Mouse (Mus musculus): ENCODE data around the gene Jun.

Gene Jun

GRCm38 (mm10) chr4:95074319-95074718 is 22.3 kb upstream of the Jun start:
- DNase-seq (ENCODE audit: low read depth, low spot score) = no peak

DNA sequence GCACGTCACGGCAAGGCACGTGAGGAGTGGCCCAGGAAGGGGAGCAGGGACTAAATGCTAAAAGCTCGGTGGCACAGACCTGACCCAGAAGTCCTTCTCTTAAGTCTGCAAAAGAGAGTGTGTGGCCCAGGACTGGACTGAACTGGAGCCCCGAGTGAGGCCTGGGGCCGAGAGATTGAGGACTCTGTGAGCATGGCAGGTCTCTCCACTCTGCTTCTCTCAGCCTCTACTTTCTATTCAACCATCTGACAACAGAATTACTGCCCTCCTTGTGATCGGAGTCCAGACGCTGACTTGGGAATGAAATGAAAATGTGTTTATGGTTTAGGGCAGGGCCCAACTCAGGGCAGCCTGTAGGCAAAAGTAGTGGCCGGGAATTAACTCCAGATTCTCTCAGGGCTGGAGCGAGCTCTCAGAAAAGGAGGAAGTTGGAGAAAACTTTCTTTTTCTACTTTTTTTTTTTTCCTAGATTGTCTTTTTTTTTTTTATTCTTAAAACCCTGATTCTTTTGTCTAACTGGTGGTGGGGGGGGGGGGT is 21.3 kb upstream of the Jun start:
- DNase-seq (ENCODE audit: low read depth, low spot score) = no peak

DNA sequence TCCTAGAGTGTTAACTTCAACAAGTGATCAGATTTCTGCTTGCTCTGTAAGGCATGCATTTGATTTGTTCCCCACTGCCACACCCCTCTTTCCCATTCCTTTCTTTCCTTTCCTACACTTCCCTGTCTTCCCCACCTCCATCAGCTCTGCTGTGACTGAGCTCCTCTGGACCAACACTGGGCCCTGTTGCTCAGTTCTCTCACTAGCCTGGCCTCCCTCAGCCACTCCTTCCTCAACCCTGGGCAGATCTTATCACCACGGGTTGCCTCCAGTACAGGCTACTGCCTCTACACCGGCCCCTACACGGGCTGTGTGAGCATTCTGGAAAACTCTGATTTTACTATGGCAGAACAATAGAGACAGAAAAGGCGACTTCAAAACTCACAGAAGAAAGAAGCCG is 18.4 kb upstream of the Jun start:
- no peak for DNase-seq (ENCODE audit: low read depth, low spot score)

DNA sequence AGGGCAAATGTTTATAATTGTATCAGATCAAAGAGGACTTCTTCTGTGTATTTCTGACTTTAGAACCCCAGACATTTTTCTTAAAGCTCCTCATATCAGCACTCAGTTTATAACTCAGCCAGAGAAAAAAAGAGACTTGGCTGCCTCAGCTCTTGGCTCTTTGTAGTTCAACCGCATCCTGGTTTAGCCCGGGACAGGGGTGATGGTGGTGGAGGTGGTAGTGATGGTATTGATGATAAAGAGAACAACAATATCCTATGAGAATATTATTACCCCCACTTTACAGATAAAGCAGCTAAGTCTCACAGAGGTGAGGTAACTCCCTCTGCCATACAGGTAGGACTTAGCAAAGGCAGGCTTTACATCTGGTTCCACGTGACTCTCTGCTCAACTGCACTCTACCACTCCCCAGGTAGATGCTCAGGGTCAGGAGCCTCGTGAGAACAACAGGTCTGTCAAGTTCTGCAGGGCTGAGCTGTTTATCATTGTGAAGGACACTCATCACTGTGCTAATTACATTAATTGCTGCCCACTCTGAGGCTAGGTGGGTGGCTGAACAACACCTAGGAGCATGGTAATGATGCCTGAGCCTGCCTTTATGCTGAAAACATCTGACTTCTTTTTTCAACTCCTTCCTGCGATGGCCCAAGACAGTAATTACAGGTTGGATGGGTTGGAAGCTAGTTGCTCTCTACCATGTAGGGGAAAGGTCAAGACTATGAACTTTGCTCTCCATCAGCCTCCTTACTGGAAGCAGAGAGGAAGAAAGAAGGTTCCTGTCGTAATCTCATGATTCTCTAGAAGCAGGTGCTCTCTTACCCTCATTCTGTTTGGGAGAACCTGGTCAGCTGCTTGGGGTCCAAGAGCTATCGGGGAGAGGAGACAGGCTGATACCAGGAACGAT is 16.3 kb upstream of the Jun start:
- DNase-seq (ENCODE audit: low read depth, low spot score) = no peak

GRCm38 (mm10) chr4:95063609-95064210 is 11.7 kb upstream of the Jun start:
- DNase-seq (ENCODE audit: low read depth, low spot score) = peak; percentile 27

- DNase-seq (ENCODE audit: low read depth, low spot score) = no peak
Measured at GRCm38 (mm10) chr4:95062873-95063272, 10.9 kb upstream of the Jun start.

- DNase-seq (ENCODE audit: low read depth, low spot score) = no peak
Measured at GRCm38 (mm10) chr4:95057264-95057663, 5.2 kb upstream of the Jun start.

- DNase-seq (ENCODE audit: low read depth, low spot score) = no peak
Measured at GRCm38 (mm10) chr4:95055276-95055675, 3.3 kb upstream of the Jun start.

GRCm38 (mm10) chr4:95054336-95054735 is 2.3 kb upstream of the Jun start:
- DNase-seq (ENCODE audit: low read depth, low spot score) = no peak

GRCm38 (mm10) chr4:95053791-95054117 is 1.7 kb upstream of the Jun start:
- peak; percentile 21 for DNase-seq (ENCODE audit: low read depth, low spot score)

DNA sequence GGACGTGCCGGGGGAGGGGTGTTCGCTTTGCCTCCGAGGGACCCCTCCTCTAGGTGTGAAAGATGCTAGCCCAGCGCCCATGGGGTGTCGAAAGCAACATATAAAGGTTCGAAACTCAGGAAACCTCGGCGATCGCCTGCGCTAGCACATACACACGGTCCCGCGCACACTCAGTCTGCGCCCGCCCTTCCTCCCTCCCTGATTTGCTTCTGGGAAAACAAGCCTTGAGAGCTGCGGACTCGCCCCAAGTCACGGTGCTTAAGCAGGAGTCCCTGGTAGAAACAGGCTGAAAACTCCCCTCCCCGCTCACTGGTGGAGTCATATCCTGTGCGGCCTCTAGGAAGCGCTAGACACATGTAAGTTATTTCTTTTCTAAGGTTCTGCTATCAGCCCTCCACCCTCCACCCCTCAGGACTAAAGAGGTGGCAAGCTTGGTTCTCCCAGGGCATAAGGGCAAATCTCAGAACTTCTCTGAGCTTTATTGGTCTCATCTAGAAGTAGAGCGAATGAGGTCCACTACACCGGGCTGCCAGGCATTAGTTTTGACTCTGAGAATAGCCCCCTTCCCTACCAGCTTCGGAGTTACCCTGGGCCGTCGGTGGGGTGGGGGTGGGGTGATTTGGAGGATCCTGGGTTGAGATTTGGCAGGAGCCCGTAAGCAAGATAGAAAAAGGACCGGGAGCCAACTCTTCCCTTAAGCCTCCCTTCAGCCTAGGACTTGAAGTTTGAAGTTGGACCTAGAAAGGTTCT is 1.2 kb upstream of the Jun start:
- DNase-seq (ENCODE audit: low read depth, low spot score) = peak; percentile 92

DNA sequence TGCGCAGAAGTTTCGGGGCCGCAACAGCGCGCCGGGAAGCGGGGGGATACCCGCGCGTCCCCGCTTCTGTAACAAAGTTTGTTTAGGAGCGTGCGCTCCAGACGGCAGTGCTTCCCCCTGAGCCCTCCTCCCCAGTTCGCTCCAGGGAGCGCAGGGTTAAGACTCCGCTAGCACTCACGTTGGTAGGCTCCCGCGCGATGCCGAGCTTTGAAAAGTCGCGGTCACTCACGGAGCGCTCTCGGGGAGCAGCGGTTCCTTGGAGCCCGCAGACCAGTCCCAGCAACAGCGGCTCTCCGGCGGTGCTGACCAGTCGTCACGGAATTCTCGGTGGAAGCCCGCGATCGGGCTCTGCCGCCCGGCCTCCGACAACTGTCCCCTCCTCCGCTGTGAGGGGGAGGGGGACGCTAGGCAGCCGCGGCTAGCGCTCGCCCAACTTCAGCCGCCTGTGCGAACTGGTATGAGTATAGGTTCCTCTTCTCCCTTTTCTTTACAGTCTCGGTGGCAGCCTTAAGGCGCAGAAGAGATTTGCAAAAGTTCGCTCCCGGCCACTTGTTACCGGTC is 631 bp downstream of the Jun start:
- DNase-seq (ENCODE audit: low read depth, low spot score) = no peak

- DNase-seq (ENCODE audit: low read depth, low spot score) = no peak
Measured at GRCm38 (mm10) chr4:95050518-95051278, 1.3 kb downstream of the Jun start.

DNA sequence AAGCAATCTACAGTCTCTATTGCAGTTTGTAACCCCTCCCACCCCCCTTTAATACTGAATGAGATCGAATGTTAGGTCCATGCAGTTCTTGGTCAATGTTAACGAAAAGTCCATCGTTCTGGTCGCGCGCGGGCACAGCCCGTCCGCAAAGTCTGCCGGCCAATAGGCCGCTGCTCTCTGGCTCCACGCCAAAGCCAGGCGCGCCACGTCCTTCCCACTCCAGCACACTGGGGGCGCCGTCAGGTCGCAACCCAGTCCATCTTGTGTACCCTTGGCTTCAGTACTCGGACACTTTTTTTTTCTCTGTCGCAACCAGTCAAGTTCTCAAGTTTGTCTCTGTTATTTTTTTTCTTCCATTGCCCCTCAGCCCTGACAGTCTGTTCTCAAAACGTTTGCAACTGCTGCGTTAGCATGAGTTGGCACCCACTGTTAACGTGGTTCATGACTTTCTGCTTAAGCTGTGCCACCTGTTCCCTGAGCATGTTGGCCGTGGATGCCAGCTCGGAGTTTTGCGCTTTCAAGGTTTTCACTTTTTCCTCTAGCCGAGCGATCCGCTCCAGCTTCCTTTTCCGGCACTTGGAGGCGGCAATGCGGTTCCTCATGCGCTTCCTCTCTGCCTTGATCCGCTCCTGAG is 2.0 kb downstream of the Jun start:
- DNase-seq (ENCODE audit: low read depth, low spot score) = no peak

GRCm38 (mm10) chr4:95049153-95049552 is 2.9 kb downstream of the Jun start:
- no peak for DNase-seq (ENCODE audit: low read depth, low spot score)

- no peak for DNase-seq (ENCODE audit: low read depth, low spot score)
Measured at GRCm38 (mm10) chr4:95048731-95049100, 3.3 kb downstream of the Jun start.

DNA sequence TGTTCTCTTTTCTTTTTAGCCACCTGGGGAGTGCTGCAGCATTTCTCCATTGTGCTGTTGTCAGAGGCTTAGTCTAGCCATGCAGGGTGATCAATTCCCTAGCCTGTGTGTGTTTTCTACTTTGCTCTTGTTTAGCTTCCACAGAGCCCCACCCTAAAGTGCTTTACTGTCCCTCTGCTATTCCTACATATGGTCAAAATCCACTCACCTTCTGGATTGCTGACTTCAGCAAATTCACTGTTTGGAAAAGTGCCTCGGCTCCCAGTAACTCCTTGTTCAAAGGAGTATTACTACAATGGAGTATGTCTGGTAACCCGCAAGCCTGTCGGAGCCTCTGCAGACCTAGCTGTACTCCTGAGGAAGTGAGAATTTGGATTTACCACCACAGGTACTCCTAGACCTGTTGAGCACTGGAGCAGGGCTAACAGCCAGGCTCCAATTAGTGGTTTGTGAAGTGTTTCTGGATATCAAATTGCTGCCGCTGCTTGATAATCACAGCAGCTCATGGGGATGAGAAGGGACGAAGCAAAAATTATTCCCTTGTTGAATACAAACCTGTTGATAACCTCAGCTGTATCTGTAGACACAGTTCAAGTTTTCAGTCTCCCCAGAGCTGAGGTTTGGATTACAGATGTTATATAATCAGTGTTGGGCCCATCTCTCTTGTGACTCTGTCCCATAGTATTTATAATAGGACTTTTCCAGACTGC is 3.8 kb downstream of the Jun start:
- no peak for DNase-seq (ENCODE audit: low read depth, low spot score)

DNA sequence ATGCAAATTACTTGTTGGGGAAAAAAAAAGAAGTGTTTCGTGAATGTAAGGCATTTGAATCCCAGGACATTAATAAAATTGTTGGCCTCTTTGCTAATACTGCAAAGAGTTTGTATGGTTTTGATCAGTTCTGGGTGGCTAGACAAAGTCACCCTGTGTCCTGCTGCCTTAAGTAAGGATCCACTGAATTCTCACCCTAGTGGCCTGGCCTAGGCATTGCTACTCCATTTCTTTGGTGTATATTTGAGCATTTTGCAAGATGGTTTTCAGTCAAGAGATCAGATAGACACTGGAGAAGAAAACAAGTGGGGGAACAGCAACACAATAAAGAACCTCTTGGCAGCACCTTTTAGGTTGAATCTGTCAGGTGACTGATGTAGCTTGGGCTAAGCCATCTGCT is 6.9 kb downstream of the Jun start:
- no peak for DNase-seq (ENCODE audit: low read depth, low spot score)

GRCm38 (mm10) chr4:95044721-95045120 is 7.3 kb downstream of the Jun start:
- DNase-seq (ENCODE audit: low read depth, low spot score) = no peak

DNA sequence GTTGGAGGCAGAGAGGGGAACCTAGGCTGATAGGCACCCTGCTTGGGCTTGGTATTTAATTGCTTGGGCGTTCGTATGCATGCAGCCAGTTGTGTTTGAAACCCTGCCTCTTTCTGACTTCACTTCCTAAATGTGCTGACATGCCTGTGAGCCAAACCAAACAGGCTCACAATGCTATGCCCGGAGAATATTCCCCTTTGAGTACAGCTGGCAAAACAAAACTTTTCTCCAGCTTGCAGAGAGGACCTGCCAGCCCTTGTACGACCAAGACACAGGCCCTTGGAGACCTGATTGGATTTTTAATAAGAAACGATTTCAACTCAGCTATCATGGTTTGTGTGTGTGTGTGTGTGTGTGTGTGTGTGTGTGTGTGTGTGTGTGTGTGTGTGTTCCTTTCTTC is 14.0 kb downstream of the Jun start:
- DNase-seq (ENCODE audit: low read depth, low spot score) = no peak
